8 mouse cellular contexts compared by ENCODE assay signal in genomic region chrX:84860012-84860647, GRCm38 (mm10).
DNase-seq lines count a peak whose midpoint lies in the region; ATAC-seq lines count a peak whose summit lies in the region.

No protein-coding gene starts in this region.

- no peak overlapping the region for H3K27ac ChIP-seq in forebrain, embryonic 11.5 days (ENCODE audit: low read depth, low read length)
- no peak overlapping the region for H3K27ac ChIP-seq in hindbrain, embryonic 16.5 days (ENCODE audit: low read depth, low read length)
- H3K27ac ChIP-seq in midbrain, embryonic 15.5 days, result no peak overlapping the region

- no peaks in the 10 kb centered on the region for H3K36me3 ChIP-seq in forebrain, embryonic 11.5 days (ENCODE audit: control insufficient read depth, insufficient read depth, low read length)
- no peaks in the 10 kb centered on the region for H3K36me3 ChIP-seq in hindbrain, embryonic 16.5 days (ENCODE audit: control insufficient read depth, insufficient read depth, low read length)
- no peaks in the 10 kb centered on the region for H3K36me3 ChIP-seq in midbrain, embryonic 15.5 days (replicated peaks)

- H3K4me1 ChIP-seq in forebrain, embryonic 11.5 days (replicated peaks; ENCODE audit: control insufficient read depth, insufficient read depth, low read length), result no peaks in the 10 kb centered on the region
- H3K4me1 ChIP-seq in hindbrain, embryonic 16.5 days (ENCODE audit: control insufficient read depth, insufficient read depth, low read depth, low read length), result no peaks in the 10 kb centered on the region
- no peaks in the 10 kb centered on the region for H3K4me1 ChIP-seq in midbrain, embryonic 15.5 days

- no peak overlapping the region for H3K4me3 ChIP-seq in forebrain, embryonic 11.5 days (ENCODE audit: low read depth, low read length)
- no peak overlapping the region for H3K4me3 ChIP-seq in hindbrain, embryonic 16.5 days (ENCODE audit: low read length)
- H3K4me3 ChIP-seq in midbrain, embryonic 15.5 days, result no peak overlapping the region

- H3K9ac ChIP-seq in forebrain, embryonic 11.5 days (ENCODE audit: low read length), result no peak overlapping the region
- H3K9ac ChIP-seq in hindbrain, embryonic 16.5 days (ENCODE audit: low read depth, low read length), result no peak overlapping the region
- no peak overlapping the region for H3K9ac ChIP-seq in midbrain, embryonic 15.5 days

- no peak overlapping the region for H3K4me2 ChIP-seq in forebrain, embryonic 11.5 days (ENCODE audit: low read depth, low read length, severe bottlenecking)
- H3K4me2 ChIP-seq in hindbrain, embryonic 16.5 days (ENCODE audit: low read length), result no peak overlapping the region
- H3K4me2 ChIP-seq in midbrain, embryonic 15.5 days, result no peak overlapping the region

- ATAC-seq in forebrain, embryonic 11.5 days (replicated peaks; ENCODE audit: low FRiP score), result peak; percentile 97
- peak; percentile 91 for ATAC-seq in hindbrain, embryonic 16.5 days
- peak; percentile 77; the same call in 1 of the 2 replicates for ATAC-seq in midbrain, embryonic 15.5 days (replicated peaks)
- ATAC-seq in erythroid progenitor cell, adult 5-6 weeks (replicated peaks; ENCODE audit: low FRiP score, poor library complexity, severe bottlenecking), result no peak

- peak; percentile 2 to 25 for DNase-seq in cerebellum, postnatal 10 days
- DNase-seq in cerebellum, adult 11 months, result no peak
- DNase-seq in forebrain, embryonic 11.5 days (ENCODE audit: low spot score), result peak; percentile 74
- DNase-seq in liver, result peak; percentile 9
- DNase-seq in MN1 (ENCODE audit: low spot score), result no peak

- 10% methylated on average over 3 of the region's 3 CpGs for WGBS in forebrain, embryonic 11.5 days
- WGBS in hindbrain, embryonic 16.5 days, result 25% methylated on average over 3 of the region's 3 CpGs
- 34% methylated on average over 3 of the region's 3 CpGs for WGBS in midbrain, embryonic 15.5 days

- peaks cover 2% of the 10 kb centered on the region; the same call in 1 of the 2 replicates for H3K27me3 ChIP-seq in forebrain, embryonic 11.5 days (ENCODE audit: control insufficient read depth, insufficient read depth, low read length)
- no peaks in the 10 kb centered on the region for H3K27me3 ChIP-seq in hindbrain, embryonic 16.5 days (replicated peaks; ENCODE audit: control insufficient read depth, insufficient read depth, low read length)
- H3K27me3 ChIP-seq in midbrain, embryonic 15.5 days (replicated peaks), result no peaks in the 10 kb centered on the region

- no peaks in the 10 kb centered on the region for H3K9me3 ChIP-seq in forebrain, embryonic 11.5 days (ENCODE audit: control insufficient read depth, low read length)
- H3K9me3 ChIP-seq in hindbrain, embryonic 16.5 days (ENCODE audit: control insufficient read depth, low read length), result no peaks in the 10 kb centered on the region
- no peaks in the 10 kb centered on the region for H3K9me3 ChIP-seq in midbrain, embryonic 15.5 days

Comparison
In these comparisons a context has a peak if more than half of its experiments do, and no peak if none do; other contexts are left out.
1. DNase-seq: peak in cerebellum, postnatal 10 days (2 of 2), forebrain, embryonic 11.5 days (single experiment) and liver (single experiment); none in cerebellum, adult 11 months (single experiment) and MN1 (single experiment).